Mouse (Mus musculus): Measurements from ENCODE around the gene Rims4.

The Rims4 gene

GRCm38 (mm10) chr2:163918317-163919258, at the start of gene Rims4:
Gene Rims4 (minus strand): TSS chr2:163918683.
- peak; percentile 79 for DNase-seq

GRCm38 (mm10) chr2:163965706-163966105, 47.2 kb upstream of the Rims4 start:
- DNase-seq = no peak

GRCm38 (mm10) chr2:163964606-163965560, 46.4 kb upstream of the Rims4 start:
- DNase-seq = no peak

- no peak for DNase-seq
Measured at GRCm38 (mm10) chr2:163953622-163954310, 35.3 kb upstream of the Rims4 start.

- DNase-seq = peak; percentile 70
Measured at GRCm38 (mm10) chr2:163951770-163952169, 33.3 kb upstream of the Rims4 start.

GRCm38 (mm10) chr2:163947976-163948375, 29.5 kb upstream of the Rims4 start:
- DNase-seq = no peak

GRCm38 (mm10) chr2:163946221-163946620, 27.7 kb upstream of the Rims4 start:
- DNase-seq = peak; percentile 7

- DNase-seq = no peak
Measured at GRCm38 (mm10) chr2:163944511-163944910, 26.0 kb upstream of the Rims4 start.

- no peak for DNase-seq
Measured at GRCm38 (mm10) chr2:163943056-163943455, 24.6 kb upstream of the Rims4 start.

GRCm38 (mm10) chr2:163939522-163939921, 21.0 kb upstream of the Rims4 start:
- peak; percentile 41 for DNase-seq

GRCm38 (mm10) chr2:163932151-163932550, 13.7 kb upstream of the Rims4 start:
- no peak for DNase-seq

GRCm38 (mm10) chr2:163928464-163929200, 10.1 kb upstream of the Rims4 start:
- no peak for DNase-seq

GRCm38 (mm10) chr2:163925044-163925443, 6.6 kb upstream of the Rims4 start:
- DNase-seq = no peak

- no peak for DNase-seq
Measured at GRCm38 (mm10) chr2:163924531-163924930, 6.0 kb upstream of the Rims4 start.

- DNase-seq = no peak
Measured at GRCm38 (mm10) chr2:163923113-163923512, 4.6 kb upstream of the Rims4 start.

- DNase-seq = no peak
Measured at GRCm38 (mm10) chr2:163919581-163919980, 1.1 kb upstream of the Rims4 start.

GRCm38 (mm10) chr2:163916703-163917102, 1.8 kb downstream of the Rims4 start:
- no peak for DNase-seq

GRCm38 (mm10) chr2:163915294-163915791, 3.1 kb downstream of the Rims4 start:
- no peak for DNase-seq

GRCm38 (mm10) chr2:163914107-163914506, 4.4 kb downstream of the Rims4 start:
- DNase-seq = peak; percentile 75

GRCm38 (mm10) chr2:163913704-163914103, 4.8 kb downstream of the Rims4 start:
- DNase-seq = no peak

GRCm38 (mm10) chr2:163911826-163912444, 6.5 kb downstream of the Rims4 start:
- DNase-seq = peak; percentile 52

Data from right cerebral cortex, postnatal 14 days (tissue).